Mouse (Mus musculus) spleen, adult 10 weeks (tissue): Measurements from ENCODE around the gene Ppfia3. TPM values are rescaled to one million over a fixed set of nuclear protein-coding genes. Genes with fewer than 3 reads are reported as not detected.

Experiments used
- polyA plus RNA-seq: library from polyadenylated mRNA; stranded (reverse); fragments of 350-450 nt; fragmentation: Illumina TruSeq; extraction: RNeasy Lipid Tissue Mini Kit (QIAGEN cat#74804); gene quantifications from one replicate; pipeline ENCODE4 v1.2.3, GENCODE M21; 2015; ENCODE audit warnings: low replicate concordance; ENCODE audit not compliant: insufficient read depth

The Ppfia3 gene
- 0.10 TPM for polyA plus RNA-seq

GRCm38 (mm10) chr7:45366652-45367019, at the start of gene Ppfia3:
Ppfia3 (minus strand) TSS chr7:45367019.

GRCm38 (mm10) chr7:45413113-45413863, 46.5 kb upstream of the Ppfia3 start, which contains the start of gene Ntf5:
Ntf5 (plus strand) TSS chr7:45413695.

DNA sequence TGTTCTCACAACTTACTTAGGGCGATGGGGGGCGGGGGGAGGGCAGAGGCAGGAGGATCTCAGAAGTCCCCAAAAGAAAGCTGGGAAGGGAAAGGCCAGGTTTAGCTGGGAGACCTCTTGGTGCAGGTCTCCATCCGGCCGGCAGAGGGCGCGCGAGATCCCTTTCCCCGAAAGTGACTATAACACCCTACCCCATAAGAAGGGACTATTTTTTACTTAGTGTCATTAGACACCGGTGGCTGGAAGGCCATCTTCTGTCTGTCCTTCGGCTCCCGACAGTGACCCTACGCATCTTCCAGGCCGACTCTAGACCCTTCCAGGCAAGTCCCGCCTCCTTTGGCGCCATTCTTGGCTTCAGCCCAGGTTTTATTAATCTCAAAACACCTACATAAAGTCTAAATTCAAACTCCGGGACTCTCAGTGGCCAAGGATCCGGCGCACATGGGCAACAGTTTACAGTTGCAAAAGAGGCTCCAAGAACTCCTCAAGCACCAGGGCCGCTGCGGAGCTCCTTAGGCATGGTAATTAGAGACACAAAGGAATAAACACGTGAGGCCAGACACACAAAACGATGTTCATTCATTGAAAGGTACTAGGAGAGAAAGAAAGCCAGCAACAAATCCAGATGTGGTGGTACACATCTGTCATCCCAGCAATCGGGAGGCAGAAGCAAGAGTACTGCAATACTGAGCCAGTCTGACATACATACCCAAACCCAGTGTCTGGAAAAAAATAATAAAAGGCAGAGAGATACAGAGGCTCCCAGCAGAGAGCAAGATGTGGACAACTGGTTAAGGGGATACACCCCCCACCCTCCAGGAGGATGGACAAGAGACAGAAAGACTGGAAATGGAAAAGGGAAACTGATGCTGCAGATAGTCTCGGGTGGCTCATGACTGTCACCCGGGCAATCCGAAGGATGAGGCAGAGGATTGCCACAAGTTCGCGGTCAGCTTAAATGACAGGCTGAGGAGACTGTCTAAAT, 38.6 kb upstream of the Ppfia3 start, which contains the start of gene Kcna7:
Kcna7 (plus strand) TSS at position 563 of the 985 bp plus-strand sequence.

DNA sequence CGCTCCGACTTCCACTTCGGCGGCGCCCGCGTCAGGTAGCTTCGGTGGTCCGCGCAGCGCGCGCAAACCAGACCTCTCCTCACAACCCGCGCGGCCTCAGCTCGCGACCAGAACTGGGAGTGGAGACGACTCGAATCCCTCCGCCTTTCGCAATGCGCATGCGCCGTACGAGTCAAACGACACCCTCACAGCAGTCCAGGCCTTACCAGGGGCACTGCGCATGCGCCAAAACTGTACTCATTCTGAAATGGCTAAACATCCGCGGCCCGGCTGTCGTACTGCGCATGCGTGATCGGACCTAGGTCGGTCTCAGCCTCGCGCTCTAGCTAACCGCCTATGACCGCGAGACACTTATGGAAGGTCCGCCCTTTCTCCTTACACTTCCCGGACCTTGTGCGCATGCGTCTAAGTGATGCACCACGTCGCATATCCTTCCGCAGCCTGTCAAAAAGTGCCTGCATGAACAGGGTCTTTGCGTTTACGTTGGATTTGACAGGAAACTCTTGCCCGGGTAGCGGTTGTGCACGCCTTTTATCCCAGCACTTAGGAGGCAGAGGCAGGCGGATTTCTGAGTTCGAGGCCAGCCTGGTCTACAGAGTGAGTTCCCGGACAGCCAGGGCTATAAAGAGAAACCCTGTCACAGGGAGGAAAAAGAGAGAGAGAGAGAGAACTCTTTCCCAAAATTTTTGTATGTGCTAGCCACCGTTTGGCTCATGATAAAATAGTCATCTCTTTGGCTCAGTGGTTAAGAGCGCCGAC, 28.9 kb upstream of the Ppfia3 start, which contains the start of gene Snrnp70:
Snrnp70 (minus strand) TSS at position 165 of the 759 bp plus-strand sequence.

GRCm38 (mm10) chr7:45370475-45371311, 3.9 kb upstream of the Ppfia3 start, which contains the start of gene Lin7b:
Lin7b (minus strand) TSS chr7:45370583.

GRCm38 (mm10) chr7:45335056-45335455, 31.8 kb downstream of the Ppfia3 start, which contains the start of gene Hrc:
Hrc (plus strand) TSS chr7:45335290.

GRCm38 (mm10) chr7:45333431-45333982, 33.3 kb downstream of the Ppfia3 start, which contains the start of gene Trpm4:
Trpm4 (minus strand) TSS chr7:45333780.

Other genes with a start within 250 kb of the Ppfia3 start
- gene Rps11, start 242.6 kb downstream of the Ppfia3 start, polyA plus RNA-seq = 3,350 TPM
- gene Rpl13a, start 238.3 kb downstream of the Ppfia3 start, polyA plus RNA-seq = 4,521 TPM
- gene Gm45713, start 230.8 kb downstream of the Ppfia3 start, polyA plus RNA-seq = not detected
- 119 TPM for gene Flt3l, start 230.6 kb downstream of the Ppfia3 start, polyA plus RNA-seq
- 19.7 TPM for gene Pih1d1, start 212.7 kb downstream of the Ppfia3 start, polyA plus RNA-seq
- 25.4 TPM for gene Aldh16a1, start 212.4 kb downstream of the Ppfia3 start, polyA plus RNA-seq
- not detected for gene Slc17a7, start 203.1 kb downstream of the Ppfia3 start, polyA plus RNA-seq
- gene Gfy, start 187.4 kb downstream of the Ppfia3 start, polyA plus RNA-seq = not detected
- gene Pth2, start 186.0 kb downstream of the Ppfia3 start, polyA plus RNA-seq = not detected
- 0.10 TPM for gene Ccdc155, start 162.1 kb downstream of the Ppfia3 start, polyA plus RNA-seq
- 0.99 TPM for gene Dkkl1, start 154.9 kb downstream of the Ppfia3 start, polyA plus RNA-seq
- 2.5 TPM for gene Tead2, start 151.3 kb downstream of the Ppfia3 start, polyA plus RNA-seq
- gene Cd37, start 127.9 kb downstream of the Ppfia3 start, polyA plus RNA-seq = 398 TPM
- not detected for gene Slc6a16, start 125.9 kb downstream of the Ppfia3 start, polyA plus RNA-seq
- 0.97 TPM for gene Slc6a21, start 89.5 kb downstream of the Ppfia3 start, polyA plus RNA-seq
- gene Trpm4, start 33.2 kb downstream of the Ppfia3 start, polyA plus RNA-seq = 3.5 TPM
- 0.15 TPM for gene Hrc, start 31.7 kb downstream of the Ppfia3 start, polyA plus RNA-seq
- not detected for gene Lin7b, start 3.6 kb upstream of the Ppfia3 start, polyA plus RNA-seq
- gene Snrnp70, start 28.7 kb upstream of the Ppfia3 start, polyA plus RNA-seq = 639 TPM
- gene Kcna7, start 38.6 kb upstream of the Ppfia3 start, polyA plus RNA-seq = not detected
- gene Ntf5, start 46.7 kb upstream of the Ppfia3 start, polyA plus RNA-seq = not detected
- gene Lhb, start 53.8 kb upstream of the Ppfia3 start, polyA plus RNA-seq = not detected
- gene Gys1, start 67.8 kb upstream of the Ppfia3 start, polyA plus RNA-seq = 7.5 TPM
- gene Ruvbl2, start 71.1 kb upstream of the Ppfia3 start, polyA plus RNA-seq = 12.1 TPM
- 761 TPM for gene Ftl1, start 92.9 kb upstream of the Ppfia3 start, polyA plus RNA-seq
- 41.1 TPM for gene Bax, start 99.9 kb upstream of the Ppfia3 start, polyA plus RNA-seq
- 0.11 TPM for gene Tulp2, start 114.9 kb upstream of the Ppfia3 start, polyA plus RNA-seq
- gene Gm45808, start 119.8 kb upstream of the Ppfia3 start, polyA plus RNA-seq = not detected
- 6.0 TPM for gene Dhdh, start 121.8 kb upstream of the Ppfia3 start, polyA plus RNA-seq
- gene Nucb1, start 143.4 kb upstream of the Ppfia3 start, polyA plus RNA-seq = 82.9 TPM
- 28.5 TPM for gene Ppp1r15a, start 159.2 kb upstream of the Ppfia3 start, polyA plus RNA-seq
- 3.0 TPM for gene Plekha4, start 159.3 kb upstream of the Ppfia3 start, polyA plus RNA-seq
- 0.86 TPM for gene Hsd17b14, start 187.9 kb upstream of the Ppfia3 start, polyA plus RNA-seq
- gene Bcat2, start 203.1 kb upstream of the Ppfia3 start, polyA plus RNA-seq = 27.9 TPM
- gene Fgf21, start 248.5 kb upstream of the Ppfia3 start, polyA plus RNA-seq = not detected